Mouse (Mus musculus): Measurements from ENCODE around the gene Pdzrn4. TPM values are rescaled to one million over a fixed set of nuclear protein-coding genes. Genes with fewer than 3 reads are reported as not detected.
"Not testable (repeated sequence)": the region's sequence is repeated elsewhere in the genome, so short reads cannot be mapped to it uniquely, and the experiment has no call there.

The Pdzrn4 gene
- polyA plus RNA-seq (2012) = 0.01 TPM in 1 of 2 replicates, not detected in the other

GRCm38 (mm10) chr15:92396770-92397608 lies at the start of gene Pdzrn4:
TSS of gene Pdzrn4 (plus strand) at chr15:92396881.
- no peak within 1 kb of the TSS for H3K4me3 ChIP-seq (replicated peaks)

GRCm38 (mm10) chr15:92347426-92347825 lies 49.3 kb upstream of the Pdzrn4 start:
- Histone ChIP-seq H3K4me3 (replicated peaks) (no peak overlapping the region), H3K9me3 (ENCODE audit: control insufficient read depth, low read length) (peaks cover 2% of the 10 kb centered on the region), H3K4me1 (ENCODE audit: control insufficient read depth) (peaks cover 28% of the 10 kb centered on the region), H3K27me3 (ENCODE audit: control insufficient read depth) (no peaks in the 10 kb centered on the region), H3K36me3 (ENCODE audit: control insufficient read depth) (no peaks in the 10 kb centered on the region)
- TF ChIP-seq GATA1 (IDR thresholded peaks at IDR 0.05; ENCODE audit: low read length) (no peak), TAL1 (IDR thresholded peaks at IDR 0.05; ENCODE audit: low read length) (no peak)

More at GRCm38 (mm10) chr15:92396770-92397608, at the start of gene Pdzrn4:
- H3K27me3 ChIP-seq (ENCODE audit: control insufficient read depth) = peaks cover 32% of the 10 kb centered on the region
- H3K4me1 ChIP-seq (ENCODE audit: control insufficient read depth) = no peaks in the 10 kb centered on the region
- H3K9me3 ChIP-seq (ENCODE audit: control insufficient read depth, low read length) = peaks cover 7% of the 10 kb centered on the region; the same call in 1 of the 2 replicates
- H3K36me3 ChIP-seq (ENCODE audit: control insufficient read depth) = no peaks in the 10 kb centered on the region
- TF ChIP-seq TAL1 (IDR thresholded peaks at IDR 0.05; ENCODE audit: low read length) (no peak), GATA1 (IDR thresholded peaks at IDR 0.05; ENCODE audit: low read length) (no peak)

GRCm38 (mm10) chr15:92347902-92348301 lies 48.8 kb upstream of the Pdzrn4 start:
- Histone ChIP-seq H3K4me1 (ENCODE audit: control insufficient read depth) (peaks cover 28% of the 10 kb centered on the region), H3K36me3 (ENCODE audit: control insufficient read depth) (no peaks in the 10 kb centered on the region), H3K4me3 (replicated peaks) (no peak overlapping the region), H3K27me3 (ENCODE audit: control insufficient read depth) (no peaks in the 10 kb centered on the region), H3K9me3 (ENCODE audit: control insufficient read depth, low read length) (peaks cover 2% of the 10 kb centered on the region)
- TF ChIP-seq TAL1 (IDR thresholded peaks at IDR 0.05; ENCODE audit: low read length) (no peak), GATA1 (IDR thresholded peaks at IDR 0.05; ENCODE audit: low read length) (no peak)

GRCm38 (mm10) chr15:92348453-92348852 lies 48.2 kb upstream of the Pdzrn4 start:
- not testable (repeated sequence) for H3K9me3 ChIP-seq (ENCODE audit: control insufficient read depth, low read length); H3K27me3 ChIP-seq (ENCODE audit: control insufficient read depth); H3K4me3 ChIP-seq (replicated peaks); H3K36me3 ChIP-seq (ENCODE audit: control insufficient read depth)
- peaks cover 28% of the 10 kb centered on the region for H3K4me1 ChIP-seq (ENCODE audit: control insufficient read depth)

GRCm38 (mm10) chr15:92364153-92364552 lies 32.5 kb upstream of the Pdzrn4 start:
- H3K4me1 ChIP-seq (ENCODE audit: control insufficient read depth) = no peaks in the 10 kb centered on the region
- no peaks in the 10 kb centered on the region for H3K27me3 ChIP-seq (ENCODE audit: control insufficient read depth)
- H3K9me3 ChIP-seq (ENCODE audit: control insufficient read depth, low read length) = peaks cover 2% of the 10 kb centered on the region; the same call in 1 of the 2 replicates
- TF ChIP-seq GATA1 (IDR thresholded peaks at IDR 0.05; ENCODE audit: low read length) (no peak), TAL1 (IDR thresholded peaks at IDR 0.05; ENCODE audit: low read length) (no peak)
- H3K4me3 ChIP-seq (replicated peaks) = no peak overlapping the region
- H3K36me3 ChIP-seq (ENCODE audit: control insufficient read depth) = no peaks in the 10 kb centered on the region

GRCm38 (mm10) chr15:92364592-92364991 lies 32.1 kb upstream of the Pdzrn4 start:
- peaks cover 1% of the 10 kb centered on the region; the same call in 1 of the 2 replicates for H3K9me3 ChIP-seq (ENCODE audit: control insufficient read depth, low read length)
- no peaks in the 10 kb centered on the region for H3K4me1 ChIP-seq (ENCODE audit: control insufficient read depth)
- H3K4me3 ChIP-seq (replicated peaks) = no peak overlapping the region
- TF ChIP-seq GATA1 (IDR thresholded peaks at IDR 0.05; ENCODE audit: low read length) (no peak), TAL1 (IDR thresholded peaks at IDR 0.05; ENCODE audit: low read length) (no peak)
- no peaks in the 10 kb centered on the region for H3K27me3 ChIP-seq (ENCODE audit: control insufficient read depth)
- H3K36me3 ChIP-seq (ENCODE audit: control insufficient read depth) = no peaks in the 10 kb centered on the region

- peaks cover 7% of the 10 kb centered on the region; the same call in 1 of the 2 replicates for H3K9me3 ChIP-seq (ENCODE audit: control insufficient read depth, low read length)
- no peak overlapping the region for H3K4me3 ChIP-seq (replicated peaks)
- no peaks in the 10 kb centered on the region for H3K4me1 ChIP-seq (ENCODE audit: control insufficient read depth)
- TF ChIP-seq TAL1 (IDR thresholded peaks at IDR 0.05; ENCODE audit: low read length) = no peak
- no peak for TF ChIP-seq GATA1 (IDR thresholded peaks at IDR 0.05; ENCODE audit: low read length)
- H3K36me3 ChIP-seq (ENCODE audit: control insufficient read depth) = no peaks in the 10 kb centered on the region
- H3K27me3 ChIP-seq (ENCODE audit: control insufficient read depth) = peaks cover 32% of the 10 kb centered on the region
Observed at GRCm38 (mm10) chr15:92394811-92395210, 1.9 kb upstream of the Pdzrn4 start.

- Histone ChIP-seq H3K4me1 (ENCODE audit: control insufficient read depth) (no peaks in the 10 kb centered on the region), H3K27me3 (ENCODE audit: control insufficient read depth) (peaks cover 32% of the 10 kb centered on the region), H3K9me3 (ENCODE audit: control insufficient read depth, low read length) (peaks cover 7% of the 10 kb centered on the region; the same call in 1 of the 2 replicates), H3K4me3 (replicated peaks) (no peak overlapping the region), H3K36me3 (ENCODE audit: control insufficient read depth) (no peaks in the 10 kb centered on the region)
- TF ChIP-seq TAL1 (IDR thresholded peaks at IDR 0.05; ENCODE audit: low read length) (no peak), GATA1 (IDR thresholded peaks at IDR 0.05; ENCODE audit: low read length) (no peak)
Observed at GRCm38 (mm10) chr15:92398747-92399146, 2.1 kb downstream of the Pdzrn4 start.

GRCm38 (mm10) chr15:92399278-92399677 lies 2.6 kb downstream of the Pdzrn4 start:
- TF ChIP-seq GATA1 (IDR thresholded peaks at IDR 0.05; ENCODE audit: low read length) (no peak), TAL1 (IDR thresholded peaks at IDR 0.05; ENCODE audit: low read length) (no peak)
- Histone ChIP-seq H3K4me1 (ENCODE audit: control insufficient read depth) (no peaks in the 10 kb centered on the region), H3K36me3 (ENCODE audit: control insufficient read depth) (no peaks in the 10 kb centered on the region), H3K9me3 (ENCODE audit: control insufficient read depth, low read length) (peaks cover 7% of the 10 kb centered on the region; the same call in 1 of the 2 replicates), H3K27me3 (ENCODE audit: control insufficient read depth) (peaks cover 32% of the 10 kb centered on the region), H3K4me3 (replicated peaks) (no peak overlapping the region)

Measured in erythroblast, embryonic 14.5 days (primary cell).